Mouse (Mus musculus): ENCODE results near the gene Taf5l.

- no peak for TF ChIP-seq POLR2A (IDR thresholded peaks at IDR 0.05; ENCODE audit: low read depth, low read length)
- no peak for TF ChIP-seq CTCF (conservative IDR thresholded peaks at IDR 0.05; ENCODE audit: insufficient read depth, insufficient read length, low read depth, low read length)
Observed at GRCm38 (mm10) chr8:123948942-123949685, 72.1 kb downstream of the Taf5l start, which contains the start of gene Nup133.
